Mouse (Mus musculus): ENCODE results near the gene B230118H07Rik. TPM values are rescaled to one million over a fixed set of nuclear protein-coding genes. Genes with fewer than 3 reads are reported as not detected.

The B230118H07Rik gene
- polyA plus RNA-seq, 1 experiment, result 32.8 TPM

DNA sequence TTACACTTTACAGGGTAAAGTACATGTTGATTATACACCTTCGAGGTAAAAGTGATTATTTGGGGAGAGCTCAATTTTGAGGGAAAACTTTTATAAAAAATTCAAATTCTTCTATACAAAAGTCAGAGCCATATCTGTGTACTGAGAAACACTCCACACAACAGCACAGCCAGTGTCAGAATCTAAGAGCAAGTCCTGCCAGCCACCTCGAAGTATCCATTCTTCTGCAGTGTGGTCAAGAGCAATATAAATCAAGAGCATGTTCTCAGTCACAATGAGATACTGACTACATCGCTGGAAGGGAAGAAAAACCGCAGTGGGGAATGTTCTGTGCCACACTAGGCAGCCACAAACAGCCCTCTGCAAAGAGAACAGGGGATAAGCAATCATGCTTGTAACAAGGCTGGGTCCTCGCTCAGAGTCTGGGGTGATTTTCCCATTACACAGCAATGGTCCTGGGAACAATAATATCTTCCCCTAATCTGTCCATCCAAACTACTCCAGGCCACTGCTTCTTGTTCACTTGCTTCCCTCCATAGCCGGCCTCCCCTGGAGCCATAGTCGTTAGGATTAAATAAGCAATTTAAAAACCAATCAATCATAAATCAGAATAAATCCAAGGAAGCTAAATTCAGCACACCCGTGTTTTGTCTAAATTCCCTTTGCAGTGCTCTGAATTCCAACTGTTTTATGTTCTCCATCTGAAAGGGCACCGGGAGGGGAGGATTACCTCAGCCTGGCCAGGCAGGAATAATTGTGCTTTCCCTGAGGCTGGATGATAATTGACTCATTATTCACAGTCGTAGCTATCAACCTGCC lies 57.1 kb downstream of the B230118H07Rik start:
- Histone ChIP-seq H3K4me3 (replicated peaks; ENCODE audit: control insufficient read depth, low read depth, low read length) (no peak overlapping the region), H3K27ac (ENCODE audit: control insufficient read depth, insufficient read depth, low read depth, low read length, poor library complexity) (no peak overlapping the region), H3K4me1 (ENCODE audit: control insufficient read depth, insufficient read depth, low read length) (no peaks in the 10 kb centered on the region; the same call in 1 of the 2 replicates)
- WGBS, result 68% methylated on average over 10 of the region's 10 CpGs
- no peak for TF ChIP-seq POLR2A (IDR thresholded peaks at IDR 0.05; ENCODE audit: borderline replicate concordance, control insufficient read depth, low read depth, low read length)
- no peak for TF ChIP-seq CTCF (IDR thresholded peaks at IDR 0.05; ENCODE audit: control insufficient read depth, insufficient read depth, low read length)

DNA sequence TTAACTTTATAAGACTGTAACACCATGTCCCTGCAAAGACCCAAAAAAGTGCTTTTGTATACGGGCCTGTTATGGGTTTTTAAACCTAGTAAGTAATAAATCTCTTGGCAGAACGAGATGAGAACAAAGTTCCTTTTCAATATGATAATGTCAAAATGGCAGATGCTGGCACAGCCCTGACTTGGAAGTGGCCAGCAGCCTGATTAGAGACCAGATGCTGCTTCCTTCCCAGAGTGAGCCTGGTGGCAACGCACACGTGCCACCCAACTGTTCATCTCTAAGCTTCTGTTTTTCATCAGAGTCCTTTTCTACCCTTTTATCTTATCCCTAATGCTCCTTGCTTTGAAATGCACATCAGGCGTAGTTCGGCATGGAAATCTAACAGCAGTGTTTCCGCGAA lies 58.0 kb downstream of the B230118H07Rik start:
- H3K27ac ChIP-seq (ENCODE audit: control insufficient read depth, insufficient read depth, low read depth, low read length, poor library complexity), result no peak overlapping the region
- no peaks in the 10 kb centered on the region; the same call in 1 of the 2 replicates for H3K4me1 ChIP-seq (ENCODE audit: control insufficient read depth, insufficient read depth, low read length)
- 76% methylated on average over 8 of the region's 8 CpGs for WGBS
- no peak overlapping the region for H3K4me3 ChIP-seq (replicated peaks; ENCODE audit: control insufficient read depth, low read depth, low read length)
- no peak for TF ChIP-seq CTCF (IDR thresholded peaks at IDR 0.05; ENCODE audit: control insufficient read depth, insufficient read depth, low read length)
- no peak for TF ChIP-seq POLR2A (IDR thresholded peaks at IDR 0.05; ENCODE audit: borderline replicate concordance, control insufficient read depth, low read depth, low read length)

- Histone ChIP-seq H3K4me1 (ENCODE audit: control insufficient read depth, insufficient read depth, low read length) (no peaks in the 10 kb centered on the region; the same call in 1 of the 2 replicates), H3K4me3 (replicated peaks; ENCODE audit: control insufficient read depth, low read depth, low read length) (no peak overlapping the region), H3K27ac (ENCODE audit: control insufficient read depth, insufficient read depth, low read depth, low read length, poor library complexity) (no peak overlapping the region)
- 81% methylated on average over 3 of the region's 3 CpGs for WGBS
- TF ChIP-seq CTCF (IDR thresholded peaks at IDR 0.05; ENCODE audit: control insufficient read depth, insufficient read depth, low read length) (no peak), POLR2A (IDR thresholded peaks at IDR 0.05; ENCODE audit: borderline replicate concordance, control insufficient read depth, low read depth, low read length) (no peak)
These were observed 67.9 kb downstream of the B230118H07Rik start for GRCm38 (mm10) chr2:101581418-101581817.

GRCm38 (mm10) chr2:101580977-101581376 lies 68.4 kb downstream of the B230118H07Rik start:
- Histone ChIP-seq H3K4me3 (replicated peaks; ENCODE audit: control insufficient read depth, low read depth, low read length) (no peak overlapping the region), H3K4me1 (ENCODE audit: control insufficient read depth, insufficient read depth, low read length) (no peaks in the 10 kb centered on the region; the same call in 1 of the 2 replicates), H3K27ac (ENCODE audit: control insufficient read depth, insufficient read depth, low read depth, low read length, poor library complexity) (no peak overlapping the region)
- 51% methylated on average over 3 of the region's 3 CpGs for WGBS
- TF ChIP-seq POLR2A (IDR thresholded peaks at IDR 0.05; ENCODE audit: borderline replicate concordance, control insufficient read depth, low read depth, low read length) (no peak), CTCF (IDR thresholded peaks at IDR 0.05; ENCODE audit: control insufficient read depth, insufficient read depth, low read length) (no peak)

- TF ChIP-seq POLR2A (IDR thresholded peaks at IDR 0.05; ENCODE audit: borderline replicate concordance, control insufficient read depth, low read depth, low read length) (no peak), CTCF (IDR thresholded peaks at IDR 0.05; ENCODE audit: control insufficient read depth, insufficient read depth, low read length) (no peak)
- no peaks in the 10 kb centered on the region; the same call in 1 of the 2 replicates for H3K4me1 ChIP-seq (ENCODE audit: control insufficient read depth, insufficient read depth, low read length)
- H3K4me3 ChIP-seq (replicated peaks; ENCODE audit: control insufficient read depth, low read depth, low read length), result no peak overlapping the region
- WGBS, result 51% methylated on average over 1 of the region's 1 CpGs
- no peak overlapping the region for H3K27ac ChIP-seq (ENCODE audit: control insufficient read depth, insufficient read depth, low read depth, low read length, poor library complexity)
These were observed 68.9 kb downstream of the B230118H07Rik start for GRCm38 (mm10) chr2:101580428-101580827.

DNA sequence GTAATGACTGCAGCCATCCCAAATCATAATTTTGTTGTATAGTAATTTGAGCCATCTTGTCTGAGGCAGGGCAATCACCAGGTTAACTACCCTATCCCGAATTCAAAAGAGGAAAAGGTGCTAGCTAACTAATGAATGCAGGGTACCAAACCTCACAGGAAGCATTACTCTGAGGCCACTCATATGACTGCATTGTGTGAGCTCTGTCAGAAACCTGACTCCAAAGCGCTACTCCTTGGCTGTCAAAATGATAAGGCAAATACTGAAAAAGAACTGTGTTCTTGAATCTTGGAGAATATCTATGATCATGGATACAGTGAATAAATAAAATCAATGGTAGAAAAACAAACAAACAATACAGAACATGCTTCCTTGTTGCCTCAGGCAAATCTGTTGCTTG lies 69.3 kb downstream of the B230118H07Rik start:
- TF ChIP-seq CTCF (IDR thresholded peaks at IDR 0.05; ENCODE audit: control insufficient read depth, insufficient read depth, low read length), result no peak
- 73% methylated on average over 2 of the region's 2 CpGs for WGBS
- Histone ChIP-seq H3K4me1 (ENCODE audit: control insufficient read depth, insufficient read depth, low read length) (no peaks in the 10 kb centered on the region; the same call in 1 of the 2 replicates), H3K27ac (ENCODE audit: control insufficient read depth, insufficient read depth, low read depth, low read length, poor library complexity) (no peak overlapping the region), H3K4me3 (replicated peaks; ENCODE audit: control insufficient read depth, low read depth, low read length) (no peak overlapping the region)

- Histone ChIP-seq H3K27ac (ENCODE audit: control insufficient read depth, insufficient read depth, low read depth, low read length, poor library complexity) (no peak overlapping the region), H3K4me3 (replicated peaks; ENCODE audit: control insufficient read depth, low read depth, low read length) (no peak overlapping the region), H3K4me1 (ENCODE audit: control insufficient read depth, insufficient read depth, low read length) (no peaks in the 10 kb centered on the region)
- 90% methylated on average over 4 of the region's 4 CpGs for WGBS
- no peak for TF ChIP-seq POLR2A (IDR thresholded peaks at IDR 0.05; ENCODE audit: borderline replicate concordance, control insufficient read depth, low read depth, low read length)
- no peak for TF ChIP-seq CTCF (IDR thresholded peaks at IDR 0.05; ENCODE audit: control insufficient read depth, insufficient read depth, low read length)
These were observed 72.1 kb downstream of the B230118H07Rik start for GRCm38 (mm10) chr2:101577243-101577642.

- no peak overlapping the region for H3K4me3 ChIP-seq (replicated peaks; ENCODE audit: control insufficient read depth, low read depth, low read length)
- H3K27ac ChIP-seq (ENCODE audit: control insufficient read depth, insufficient read depth, low read depth, low read length, poor library complexity), result no peak overlapping the region
- no peak for TF ChIP-seq POLR2A (IDR thresholded peaks at IDR 0.05; ENCODE audit: borderline replicate concordance, control insufficient read depth, low read depth, low read length)
- TF ChIP-seq CTCF (IDR thresholded peaks at IDR 0.05; ENCODE audit: control insufficient read depth, insufficient read depth, low read length), result no peak
- peaks cover 1% of the 10 kb centered on the region; the same call in 1 of the 2 replicates for H3K4me1 ChIP-seq (ENCODE audit: control insufficient read depth, insufficient read depth, low read length)
- 52% methylated on average over 4 of the region's 5 CpGs for whole genome bisulfite sequencing
These were observed 80.1 kb downstream of the B230118H07Rik start for GRCm38 (mm10) chr2:101569230-101569629.
